19 mouse cellular contexts compared by ENCODE assay signal in genomic region chr6:114842131-114842530, GRCm38 (mm10).
DNase-seq lines count a peak whose midpoint lies in the region; ATAC-seq and TF ChIP-seq lines count a peak whose summit lies in the region.
"Had no signal": no experiment of that assay in that cellular context is flagged by ENCODE, and none has a peak within 500 bp of the region (broad histone marks: within the 10 kb centered on the region; RNA-seq: fewer than 3 reads in every experiment).

No protein-coding gene starts in this region.

- no peak for DNase-seq in forebrain, embryonic 11.5 days (ENCODE audit: low spot score)
- no peak for DNase-seq in stomach, postnatal 0 days (ENCODE audit: low spot score)
- no peak for DNase-seq in layer of hippocampus, adult 8-10 months (ENCODE audit: low spot score in 2 of 2)
- DNase-seq in cerebellum, postnatal 14 days: no peak
- no peak for DNase-seq in spleen, postnatal 14 days (ENCODE audit: low spot score in 2 of 2)
- DNase-seq: cerebellum, adult 11-12 months; kidney, adult 2 months; kidney, postnatal 4 days; layer of hippocampus, postnatal 36 days; lung, postnatal 14 days; thymus, postnatal 25 days had no signal

- H3K9me3 ChIP-seq in forebrain, embryonic 12.5 days: no peaks in the 10 kb centered on the region
- no peaks in the 10 kb centered on the region for H3K9me3 ChIP-seq in forebrain, embryonic 11.5 days (ENCODE audit: control insufficient read depth, low read length)
- H3K9me3 ChIP-seq in stomach, embryonic 16.5 days (replicated peaks; ENCODE audit: control insufficient read depth, low read length): no peaks in the 10 kb centered on the region
- H3K9me3 ChIP-seq in stomach, postnatal 0 days (ENCODE audit: control insufficient read depth, low read length): no peaks in the 10 kb centered on the region
- H3K9me3 ChIP-seq in limb, embryonic 12.5 days: no peaks in the 10 kb centered on the region
- H3K9me3 ChIP-seq: heart, embryonic 15.5 days; stomach, embryonic 15.5 days had no signal

- no peak overlapping the region for H3K4me2 ChIP-seq in forebrain, embryonic 12.5 days
- no peak overlapping the region for H3K4me2 ChIP-seq in forebrain, embryonic 11.5 days (ENCODE audit: low read depth, low read length, severe bottlenecking)
- no peak overlapping the region for H3K4me2 ChIP-seq in stomach, embryonic 16.5 days (ENCODE audit: low read depth, low read length)
- no peak overlapping the region for H3K4me2 ChIP-seq in stomach, postnatal 0 days (replicated peaks; ENCODE audit: low read depth)
- no peak overlapping the region for H3K4me2 ChIP-seq in limb, embryonic 12.5 days
- H3K4me2 ChIP-seq: heart, embryonic 15.5 days; midbrain, embryonic 11.5 days; stomach, embryonic 15.5 days had no signal

- no peak for TF ChIP-seq CTCF in stomach, postnatal 0 days (IDR thresholded peaks at IDR 0.05; ENCODE audit: low read depth)

- no peaks in the 10 kb centered on the region for H3K27me3 ChIP-seq in forebrain, embryonic 12.5 days
- H3K27me3 ChIP-seq in forebrain, embryonic 11.5 days (ENCODE audit: control insufficient read depth, insufficient read depth, low read length): no peaks in the 10 kb centered on the region
- no peaks in the 10 kb centered on the region for H3K27me3 ChIP-seq in stomach, embryonic 16.5 days (ENCODE audit: control insufficient read depth, insufficient read depth, low read length)
- no peaks in the 10 kb centered on the region for H3K27me3 ChIP-seq in stomach, postnatal 0 days (ENCODE audit: control insufficient read depth, insufficient read depth, low read length)
- H3K27me3 ChIP-seq in limb, embryonic 12.5 days: no peaks in the 10 kb centered on the region
- H3K27me3 ChIP-seq: heart, embryonic 15.5 days; Patski; stomach, embryonic 15.5 days had no signal

- no peak overlapping the region for H3K9ac ChIP-seq in forebrain, embryonic 12.5 days
- H3K9ac ChIP-seq in forebrain, embryonic 11.5 days (ENCODE audit: low read length): no peak overlapping the region
- H3K9ac ChIP-seq in stomach, embryonic 16.5 days (ENCODE audit: low read length): peak overlapping the region; percentile 26; the same call in 1 of the 2 replicates
- no peak overlapping the region for H3K9ac ChIP-seq in stomach, postnatal 0 days (ENCODE audit: low read length)
- no peak overlapping the region for H3K9ac ChIP-seq in limb, embryonic 12.5 days (replicated peaks)
- H3K9ac ChIP-seq: heart, embryonic 15.5 days; stomach, embryonic 15.5 days had no signal

- H3K36me3 ChIP-seq in forebrain, embryonic 12.5 days (replicated peaks): no peaks in the 10 kb centered on the region
- H3K36me3 ChIP-seq in forebrain, embryonic 11.5 days (ENCODE audit: control insufficient read depth, insufficient read depth, low read length): no peaks in the 10 kb centered on the region
- H3K36me3 ChIP-seq in stomach, embryonic 16.5 days (ENCODE audit: control insufficient read depth, insufficient read depth, low read length): no peaks in the 10 kb centered on the region
- no peaks in the 10 kb centered on the region for H3K36me3 ChIP-seq in stomach, postnatal 0 days (ENCODE audit: control insufficient read depth, insufficient read depth, low read length)
- H3K36me3 ChIP-seq in limb, embryonic 12.5 days: 0 out of 2 replicates have a peak, but pooled peaks cover 3% of the 10 kb centered on the region
- H3K36me3 ChIP-seq: heart, embryonic 15.5 days; stomach, embryonic 15.5 days had no signal

- H3K4me3 ChIP-seq in forebrain, embryonic 12.5 days (replicated peaks): no peak overlapping the region
- no peak overlapping the region for H3K4me3 ChIP-seq in forebrain, embryonic 11.5 days (ENCODE audit: low read depth, low read length)
- H3K4me3 ChIP-seq in stomach, embryonic 16.5 days (replicated peaks; ENCODE audit: low read length): no peak overlapping the region
- no peak overlapping the region for H3K4me3 ChIP-seq in stomach, postnatal 0 days (ENCODE audit: low read depth, low read length)
- H3K4me3 ChIP-seq in limb, embryonic 12.5 days (replicated peaks): no peak overlapping the region
- H3K4me3 ChIP-seq: heart, embryonic 15.5 days; myocyte; stomach, embryonic 15.5 days had no signal

- no peak for ATAC-seq in forebrain, embryonic 12.5 days (ENCODE audit: low FRiP score)
- ATAC-seq in forebrain, embryonic 11.5 days (replicated peaks; ENCODE audit: low FRiP score): no peak
- no peak for ATAC-seq in stomach, embryonic 16.5 days (ENCODE audit: insufficient read depth, low FRiP score)
- no peak for ATAC-seq in stomach, postnatal 0 days (ENCODE audit: low FRiP score, low TSS enrichment)
- no peak for ATAC-seq in limb, embryonic 12.5 days (ENCODE audit: insufficient number of reproducible peaks, insufficient read depth, low FRiP score, low TSS enrichment, low read depth)
- ATAC-seq: Patski had no signal

- TF ChIP-seq EP300 in stomach, postnatal 0 days (optimal IDR thresholded peaks at IDR 0.05): no peak

- 61% methylated on average over 3 of the region's 3 CpGs for WGBS in forebrain, embryonic 12.5 days
- 72% methylated on average over 3 of the region's 3 CpGs for whole genome bisulfite sequencing in forebrain, embryonic 11.5 days
- WGBS in stomach, embryonic 16.5 days: 67% methylated on average over 3 of the region's 3 CpGs
- WGBS in stomach, postnatal 0 days: 67% methylated on average over 3 of the region's 3 CpGs
- 20% methylated on average over 3 of the region's 3 CpGs for WGBS in limb, embryonic 12.5 days

- H3K4me1 ChIP-seq in forebrain, embryonic 12.5 days: peaks cover 31% of the 10 kb centered on the region
- peaks cover 8% of the 10 kb centered on the region; the same call in 1 of the 2 replicates for H3K4me1 ChIP-seq in forebrain, embryonic 11.5 days (replicated peaks; ENCODE audit: control insufficient read depth, insufficient read depth, low read length)
- peaks cover 25% of the 10 kb centered on the region for H3K4me1 ChIP-seq in stomach, embryonic 16.5 days (ENCODE audit: control insufficient read depth, insufficient read depth, low read length)
- H3K4me1 ChIP-seq in stomach, postnatal 0 days (replicated peaks; ENCODE audit: control insufficient read depth, insufficient read depth): 0 out of 2 replicates have a peak, but pooled peaks cover 2% of the 10 kb centered on the region
- peaks cover 50% of the 10 kb centered on the region for H3K4me1 ChIP-seq in limb, embryonic 12.5 days (replicated peaks)

- peak overlapping the region; percentile 8; the same call in 1 of the 2 replicates for H3K27ac ChIP-seq in forebrain, embryonic 12.5 days
- H3K27ac ChIP-seq in forebrain, embryonic 11.5 days (ENCODE audit: low read depth, low read length): no peak overlapping the region
- no peak overlapping the region for H3K27ac ChIP-seq in stomach, embryonic 16.5 days (ENCODE audit: low read length)
- no peak overlapping the region for H3K27ac ChIP-seq in stomach, postnatal 0 days (replicated peaks)
- peak overlapping the region; percentile 50 for H3K27ac ChIP-seq in limb, embryonic 12.5 days
- H3K27ac ChIP-seq: heart, embryonic 15.5 days; stomach, embryonic 15.5 days had no signal

Comparison
In these comparisons a context has a peak if more than half of its experiments do, and no peak if none do; other contexts are left out.
1. H3K27ac ChIP-seq: peak in forebrain, embryonic 12.5 days (single experiment) and limb, embryonic 12.5 days (single experiment); none in forebrain, embryonic 11.5 days (single experiment), stomach, embryonic 16.5 days (single experiment) and stomach, postnatal 0 days (single experiment).